13 mouse cellular contexts compared by ENCODE assay signal in the genomic region with DNA sequence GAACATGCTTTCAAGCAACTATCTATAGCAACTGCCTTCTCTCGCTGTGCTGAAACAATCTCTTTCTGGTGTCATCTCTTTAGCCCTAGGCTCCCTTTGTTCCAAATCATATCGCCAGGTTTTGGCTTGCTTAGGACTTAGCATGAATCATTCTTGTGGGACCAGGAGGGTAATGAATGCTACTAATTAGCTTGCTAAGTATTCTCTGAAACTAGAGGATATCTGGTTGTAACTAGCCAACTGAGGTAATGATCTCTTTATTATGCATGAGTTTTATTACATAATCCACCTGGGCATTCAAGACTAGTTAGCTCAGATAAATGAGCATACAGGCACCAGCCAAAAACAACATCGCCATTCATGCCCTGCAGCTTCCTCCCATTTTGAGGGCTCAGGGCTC.
"Had no signal": no experiment of that assay in that cellular context is flagged by ENCODE, and none has a peak within 500 bp of the region (broad histone marks: within the 10 kb centered on the region; RNA-seq: fewer than 3 reads in every experiment).

No protein-coding gene starts in this region.

- H3K27ac ChIP-seq: kidney, postnatal 0 days; layer of hippocampus, adult 2 months; limb, embryonic 13.5 days; liver, embryonic 14.5 days; midbrain, embryonic 12.5 days had no signal

- H3K4me1 ChIP-seq: limb, embryonic 13.5 days had no signal

- H3K9me3 ChIP-seq: limb, embryonic 13.5 days; midbrain, embryonic 12.5 days had no signal

- H3K27me3 ChIP-seq: limb, embryonic 13.5 days; midbrain, embryonic 12.5 days had no signal

- H3K36me3 ChIP-seq: limb, embryonic 13.5 days; midbrain, embryonic 12.5 days had no signal

- H3K4me2 ChIP-seq: limb, embryonic 13.5 days; midbrain, embryonic 12.5 days had no signal

- H3K4me3 ChIP-seq: layer of hippocampus, adult 2 months; limb, embryonic 13.5 days; midbrain, embryonic 12.5 days had no signal

- ATAC-seq: midbrain, embryonic 16.5 days had no signal

- H3K9ac ChIP-seq: limb, embryonic 13.5 days; liver, embryonic 14.5 days; midbrain, embryonic 12.5 days had no signal

- DNase-seq: kidney, postnatal 36 days; lung, adult 18-20 months; retina, postnatal 1 day; right cerebral cortex, postnatal 4 days; spleen, adult 18-20 months; thymus, adult 18-20 months; thymus, postnatal 14 days had no signal
